Mouse (Mus musculus) embryonic fibroblast, embryonic 13.5 days (primary cell): ENCODE measurements around the gene Srgap2.

Experiments used
- CTCF ChIP-seq: IDR thresholded peaks from 2 replicates; pipeline ENCODE4 v1.5.1; 2011; ENCODE audit warnings: mild to moderate bottlenecking, control low read depth, low read length, moderate library complexity, borderline replicate concordance; ENCODE audit not compliant: insufficient read depth
- POLR2A ChIP-seq: IDR thresholded peaks from 2 replicates; pipeline ENCODE4 v1.6.1; 2011; ENCODE audit warnings: low read depth, mild to moderate bottlenecking, control low read depth, low read length, moderate library complexity

DNA sequence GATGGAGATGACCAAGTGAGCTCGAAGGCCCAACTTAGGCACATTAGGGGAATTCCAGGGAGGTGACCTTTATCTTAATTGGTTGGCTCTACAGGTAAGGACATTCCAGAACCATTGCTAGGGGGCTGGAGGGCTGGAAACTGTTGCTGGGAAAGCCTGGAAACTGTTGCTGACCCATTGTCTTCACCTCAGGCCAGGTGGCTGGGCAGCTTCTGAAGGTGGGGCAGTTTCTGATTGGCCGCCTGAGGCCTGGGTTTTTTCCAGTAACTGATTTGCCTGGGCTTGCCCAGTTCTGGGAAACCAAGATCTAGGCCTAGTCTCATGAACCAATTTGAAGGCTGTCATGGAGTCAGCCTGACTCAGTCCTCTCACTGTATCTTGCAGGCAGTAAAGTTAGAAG, 34.9 kb upstream of the Srgap2 start:
- TF ChIP-seq POLR2A (no peak), CTCF (no peak)
